ENCODE assay signal across 15 mouse cellular contexts in the genomic region with DNA sequence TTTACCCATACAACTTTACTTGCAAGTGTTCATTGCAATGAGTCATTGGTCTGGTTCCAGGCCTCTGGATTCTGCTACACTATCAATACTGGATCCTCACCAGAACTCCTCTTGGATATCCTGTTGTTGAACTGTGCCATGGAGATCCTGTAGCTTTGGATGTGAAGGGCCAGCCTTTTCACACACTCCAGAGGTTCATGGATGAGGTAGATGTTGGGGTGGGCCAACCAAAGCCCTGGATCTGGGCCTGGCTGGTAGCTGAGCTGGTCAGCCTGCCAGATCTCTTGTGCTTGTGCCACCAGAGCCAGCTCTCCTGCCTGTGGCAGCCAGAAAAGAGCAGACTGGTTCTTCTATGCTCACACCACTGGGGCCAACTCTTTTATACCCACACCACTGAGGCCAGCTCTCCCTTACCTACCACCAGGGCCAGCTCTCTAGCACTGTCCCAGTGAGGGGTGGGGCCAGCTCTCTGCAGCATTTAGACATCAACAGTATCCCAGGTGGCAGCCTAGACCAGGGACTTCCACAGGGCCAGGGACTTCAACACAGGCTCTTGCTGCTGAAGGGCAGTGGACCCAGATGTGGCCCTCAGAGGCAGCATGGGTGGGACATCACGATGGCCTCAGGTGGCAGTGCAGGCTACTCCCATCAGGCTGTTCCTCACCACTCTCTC. TPM values are rescaled to one million over a fixed set of nuclear protein-coding genes. Genes with fewer than 3 reads are reported as not detected.
DNase-seq lines count a peak whose midpoint lies in the region; ATAC-seq lines count a peak whose summit lies in the region.
"Had no signal": no experiment of that assay in that cellular context is flagged by ENCODE, and none has a peak within 500 bp of the region (broad histone marks: within the 10 kb centered on the region; RNA-seq: fewer than 3 reads in every experiment).

No protein-coding gene starts in this region.

- H3K9ac ChIP-seq in midbrain, embryonic 11.5 days (ENCODE audit: low read length): no peak overlapping the region

- peak; percentile 6 for DNase-seq in adrenal gland, adult 2 months
- no peak for DNase-seq in adrenal gland, postnatal 4 days (ENCODE audit: low spot score in 2 of 2)
- peak; percentile 14 to 30 for DNase-seq in heart, adult 18-20 months
- no peak for DNase-seq in heart, adult 8-10 months (ENCODE audit: low spot score)
- DNase-seq in midbrain, embryonic 11.5 days (ENCODE audit: low spot score, missing footprints): no peak
- no peak for DNase-seq in midbrain, embryonic 10.5 days (ENCODE audit: low spot score)
- DNase-seq in layer of hippocampus, adult 8-10 months (ENCODE audit: low spot score in 2 of 2): no peak
- DNase-seq: layer of hippocampus, adult 9-11 months; lung, postnatal 36 days; spleen, adult 18-20 months had no signal

- no peak overlapping the region for H3K27ac ChIP-seq in midbrain, embryonic 11.5 days (ENCODE audit: low read depth, low read length)
- H3K27ac ChIP-seq in midbrain, embryonic 10.5 days (replicated peaks): no peak overlapping the region

- no peaks in the 10 kb centered on the region for H3K9me3 ChIP-seq in midbrain, embryonic 11.5 days (ENCODE audit: control insufficient read depth, low read length)
- H3K9me3 ChIP-seq in midbrain, embryonic 10.5 days (replicated peaks): no peaks in the 10 kb centered on the region

- peaks cover 2% of the 10 kb centered on the region; the same call in 1 of the 2 replicates for H3K36me3 ChIP-seq in midbrain, embryonic 11.5 days (ENCODE audit: control insufficient read depth, insufficient read depth, low read length)
- peaks cover 40% of the 10 kb centered on the region for H3K36me3 ChIP-seq in midbrain, embryonic 10.5 days

- no peak overlapping the region for H3K4me2 ChIP-seq in midbrain, embryonic 11.5 days

- H3K4me3 ChIP-seq in midbrain, embryonic 11.5 days (ENCODE audit: low read depth, low read length): no peak overlapping the region
- no peak overlapping the region for H3K4me3 ChIP-seq in midbrain, embryonic 10.5 days

- peak; percentile 52; the same call in 1 of the 2 replicates for ATAC-seq in midbrain, embryonic 11.5 days (ENCODE audit: low FRiP score)
- ATAC-seq in megakaryocyte-erythroid progenitor cell, adult 5-6 weeks (replicated peaks; ENCODE audit: low FRiP score, low TSS enrichment, poor library complexity, severe bottlenecking): peak; percentile 30; the same call in 1 of the 2 replicates

- H3K4me1 ChIP-seq in midbrain, embryonic 11.5 days (ENCODE audit: control insufficient read depth, insufficient read depth, low read length): no peaks in the 10 kb centered on the region
- no peaks in the 10 kb centered on the region for H3K4me1 ChIP-seq in midbrain, embryonic 10.5 days

- WGBS in midbrain, embryonic 11.5 days: 87% methylated on average over 1 of the region's 1 CpGs
- 100% methylated on average over 1 of the region's 1 CpGs for WGBS in midbrain, embryonic 10.5 days

- no peaks in the 10 kb centered on the region for H3K27me3 ChIP-seq in midbrain, embryonic 11.5 days (ENCODE audit: control insufficient read depth, insufficient read depth, low read length)
- no peaks in the 10 kb centered on the region for H3K27me3 ChIP-seq in midbrain, embryonic 10.5 days (ENCODE audit: low read depth, poor library complexity, severe bottlenecking)

RNA-seq across cellular contexts. Expression of gene Dennd5b, which starts 24.2 kb away (rescaled TPM):
- total RNA-seq in adrenal gland, adult 2 months (2021): 10 to 100 TPM; 13.0 to 14.3 TPM
- polyA plus RNA-seq in adrenal gland, adult 2 months (2012; rRNA removed): 6.9 and 9.6 TPM in 2 replicates
- total RNA-seq in adrenal gland, postnatal 4 days (2021): 10 to 100 TPM; 22.9 to 25.8 TPM
- total RNA-seq in heart, adult 18-20 months (2021): 10 to 100 TPM; 15.9 to 16.1 TPM
- total RNA-seq in heart, adult 8-10 months (2022): 10 to 100 TPM; 14.9 to 20.7 (median 17.2) TPM
- polyA plus RNA-seq in midbrain, embryonic 11.5 days (2014; fragmentation: Nextera tagmentation; extraction: Ambion mirVana): 17.0 and 17.7 TPM in 2 replicates
- 11.9 and 14.3 TPM in 2 replicates for polyA plus RNA-seq in midbrain, embryonic 10.5 days (2016; fragmentation: Nextera tagmentation; extraction: Ambion mirVana)
- 1.1 and 2.3 TPM in 2 replicates for total RNA-seq in megakaryocyte-erythroid progenitor cell, adult 5-6 weeks (2014; fragmentation: Nextera tagmentation)
- total RNA-seq in megakaryocyte-erythroid progenitor cell, adult 5-6 weeks (2017): 0.19 and 2.2 TPM in 2 replicates
- total RNA-seq in layer of hippocampus, adult 8-10 months (2022): 10 to 100 TPM; 41.9 to 59.0 (median 47.0) TPM

RNA-seq across cellular contexts. Expression of gene Gm10203, which starts 52.7 kb away (rescaled TPM):
- total RNA-seq in adrenal gland, adult 2 months (2021): not detected
- not detected in 2 replicates for polyA plus RNA-seq in adrenal gland, adult 2 months (2012; rRNA removed)
- not detected for total RNA-seq in adrenal gland, postnatal 4 days (2021)
- not detected for total RNA-seq in heart, adult 18-20 months (2021)
- not detected for total RNA-seq in heart, adult 8-10 months (2022)
- not detected in 2 replicates for polyA plus RNA-seq in midbrain, embryonic 11.5 days (2014; fragmentation: Nextera tagmentation; extraction: Ambion mirVana)
- polyA plus RNA-seq in midbrain, embryonic 10.5 days (2016; fragmentation: Nextera tagmentation; extraction: Ambion mirVana): not detected in 2 replicates
- total RNA-seq in megakaryocyte-erythroid progenitor cell, adult 5-6 weeks (2014; fragmentation: Nextera tagmentation): not detected in 2 replicates
- not detected in 2 replicates for total RNA-seq in megakaryocyte-erythroid progenitor cell, adult 5-6 weeks (2017)
- total RNA-seq in layer of hippocampus, adult 8-10 months (2022): not detected
- total RNA-seq: gastrocnemius, postnatal 4 days; heart, postnatal 36 days had no signal
- polyA plus RNA-seq: kidney, embryonic 16.5 days; limb, embryonic 11.5 days had no signal

Comparison
In these comparisons a context has a peak if more than half of its experiments do, and no peak if none do; other contexts are left out.
1. DNase-seq: peak in adrenal gland, adult 2 months (single experiment) and heart, adult 18-20 months (2 of 2); none in adrenal gland, postnatal 4 days (0 of 2), heart, adult 8-10 months (single experiment), midbrain, embryonic 11.5 days (single experiment), midbrain, embryonic 10.5 days (single experiment) and layer of hippocampus, adult 8-10 months (0 of 2).
2. RNA of gene Dennd5b, which starts 24.2 kb away (total RNA-seq): 41.9 to 59.0 TPM in layer of hippocampus, adult 8-10 months, 22.9 to 25.8 TPM in adrenal gland, postnatal 4 days, 14.9 to 20.7 TPM in heart, adult 8-10 months, 15.9 to 16.1 TPM in heart, adult 18-20 months and 13.0 to 14.3 TPM in adrenal gland, adult 2 months; 0.19 to 2.3 TPM in megakaryocyte-erythroid progenitor cell, adult 5-6 weeks; every median in the first group is over 4 times any median in the second.